20 mouse cellular contexts compared by ENCODE assay signal in genomic region chr17:44118231-44118630, GRCm38 (mm10).
"Had no signal": no experiment of that assay in that cellular context is flagged by ENCODE, and none has a peak within 500 bp of the region (broad histone marks: within the 10 kb centered on the region; RNA-seq: fewer than 3 reads in every experiment).

No protein-coding gene starts in this region.

- H3K4me2 ChIP-seq: lung, embryonic 14.5 days; midbrain, embryonic 12.5 days; neural tube, embryonic 13.5 days; neural tube, embryonic 15.5 days had no signal

- H3K36me3 ChIP-seq: midbrain, embryonic 10.5 days; midbrain, embryonic 12.5 days; neural tube, embryonic 13.5 days; neural tube, embryonic 15.5 days had no signal

- H3K9me3 ChIP-seq: megakaryocyte, embryonic 14.5 days; midbrain, embryonic 10.5 days; midbrain, embryonic 12.5 days; neural tube, embryonic 13.5 days; neural tube, embryonic 15.5 days had no signal

- H3K9ac ChIP-seq: lung, embryonic 14.5 days; midbrain, embryonic 12.5 days; neural tube, embryonic 13.5 days; neural tube, embryonic 15.5 days had no signal

- H3K4me1 ChIP-seq: midbrain, embryonic 10.5 days; midbrain, embryonic 12.5 days; neural tube, embryonic 13.5 days; neural tube, embryonic 15.5 days had no signal

- H3K4me3 ChIP-seq: megakaryocyte, embryonic 14.5 days; midbrain, embryonic 10.5 days; midbrain, embryonic 12.5 days; myocyte; neural tube, embryonic 13.5 days; neural tube, embryonic 15.5 days had no signal

- DNase-seq: lung, adult 18-20 months; lung, embryonic 14.5 days; lung, postnatal 10 days; midbrain, embryonic 14.5 days; retina, postnatal 1 day; right cerebral cortex, adult 18-20 months; right cerebral cortex, postnatal 25 days; right cerebral cortex, postnatal 4 days; spleen, adult 18-20 months; thymus, adult 18-20 months; thymus, postnatal 14 days; thymus, postnatal 36 days had no signal

- H3K27me3 ChIP-seq: megakaryocyte, embryonic 14.5 days; midbrain, embryonic 12.5 days; neural tube, embryonic 13.5 days; neural tube, embryonic 15.5 days had no signal

- ATAC-seq: midbrain, embryonic 16.5 days had no signal

- H3K27ac ChIP-seq: macrophage; midbrain, embryonic 10.5 days; midbrain, embryonic 12.5 days; neural tube, embryonic 13.5 days; neural tube, embryonic 15.5 days had no signal
